Mouse (Mus musculus) C2C12 (cell line): ENCODE measurements around the gene 2010111I01Rik. TPM values are rescaled to one million over a fixed set of nuclear protein-coding genes. Genes with fewer than 3 reads are reported as not detected.

Experiments
- H3K27me3 ChIP-seq: one replicate; pipeline ENCODE4 v1.6.1; 2011; ENCODE audit not compliant: control insufficient read depth, insufficient read depth, insufficient read length
- H3K36me3 ChIP-seq: one replicate; pipeline ENCODE4 v1.6.1; 2011; ENCODE audit not compliant: control insufficient read depth, insufficient read depth
- H3K4me3 ChIP-seq: one replicate; pipeline ENCODE4 v1.5.1; 2011; ENCODE audit warnings: mild to moderate bottlenecking, control low read depth; ENCODE audit not compliant: poor library complexity, insufficient read depth, severe bottlenecking
- H3K79me2 ChIP-seq: one replicate; pipeline ENCODE4 v1.6.1; 2011; ENCODE audit not compliant: control insufficient read depth, insufficient read depth
- H3K79me3 ChIP-seq: one replicate; pipeline ENCODE4 v1.6.1; 2011; ENCODE audit warnings: low read depth, control low read depth
- H3ac ChIP-seq: one replicate; pipeline ENCODE3; 2011; ENCODE audit warnings: low read depth; ENCODE audit not compliant: control insufficient read depth, insufficient read length
- CEBPB ChIP-seq: IDR thresholded peaks from one replicate; pipeline ENCODE4 v1.6.1; 2011; ENCODE audit warnings: low read depth, mild to moderate bottlenecking, control low read depth, moderate library complexity
- CTCF ChIP-seq: IDR thresholded peaks from one replicate; pipeline ENCODE4 v1.5.1; 2011; ENCODE audit not compliant: control insufficient read depth, insufficient read depth, insufficient read length
- FOSL1 ChIP-seq: IDR thresholded peaks from one replicate; pipeline ENCODE4 v1.8.0; 2011; ENCODE audit warnings: mild to moderate bottlenecking, low read length; ENCODE audit not compliant: poor library complexity, insufficient read depth, severe bottlenecking
- MAX ChIP-seq: IDR thresholded peaks from one replicate; pipeline ENCODE4 v1.6.1; 2011; ENCODE audit warnings: mild to moderate bottlenecking, control low read depth
- MYOD1 ChIP-seq: IDR thresholded peaks from one replicate; pipeline ENCODE4 v1.6.1; 2011; ENCODE audit warnings: low read depth; ENCODE audit not compliant: control insufficient read depth, insufficient read length
- MYOG ChIP-seq: IDR thresholded peaks from one replicate; pipeline ENCODE4 v1.6.1; 2011; ENCODE audit not compliant: control insufficient read depth, insufficient read length; ENCODE audit errors: extremely low read depth
- USF1 ChIP-seq: IDR thresholded peaks from one replicate; pipeline ENCODE4 v1.6.1; 2011; ENCODE audit warnings: low read depth, mild to moderate bottlenecking, control low read depth, moderate library complexity
- polyA plus RNA-seq: library from polyadenylated mRNA; unstranded; fragments of >200 nt; fragmentation: generic; extraction: Trizol; gene quantifications from one replicate; pipeline ENCODE4 v1.2.1, GENCODE M21; 2012; ENCODE audit warnings: missing spikeins

2010111I01Rik gene
- polyA plus RNA-seq, 1 experiment = 91.7 TPM

GRCm38 (mm10) chr13:63241665-63242064 is 277.0 kb downstream of the 2010111I01Rik start:
- peaks cover 70% of the 10 kb centered on the region for H3K79me2 ChIP-seq
- no peak for TF ChIP-seq MYOD1
- TF ChIP-seq USF1 = no peak
- TF ChIP-seq MYOG = no peak
- no peak for TF ChIP-seq FOSL1
- no peak for TF ChIP-seq CEBPB
- TF ChIP-seq CTCF = no peak
- no peak for TF ChIP-seq MAX
- peaks cover 61% of the 10 kb centered on the region for H3K79me3 ChIP-seq
- no peaks in the 10 kb centered on the region for H3K27me3 ChIP-seq
- peaks cover 44% of the 10 kb centered on the region for H3K36me3 ChIP-seq
- H3K4me3 ChIP-seq = peak overlapping the region; percentile 78
- H3ac ChIP-seq = peak overlapping the region; percentile 47

GRCm38 (mm10) chr13:63242401-63243192 is 277.9 kb downstream of the 2010111I01Rik start:
- Histone ChIP-seq H3K27me3 (no peaks in the 10 kb centered on the region), H3ac (peak overlapping the region; percentile 75), H3K4me3 (peak overlapping the region; percentile 78), H3K36me3 (peaks cover 47% of the 10 kb centered on the region), H3K79me2 (peaks cover 79% of the 10 kb centered on the region), H3K79me3 (peaks cover 70% of the 10 kb centered on the region)
- no peak for TF ChIP-seq MAX
- TF ChIP-seq MYOD1 = no peak
- no peak for TF ChIP-seq FOSL1
- no peak for TF ChIP-seq CEBPB
- TF ChIP-seq CTCF = no peak
- no peak for TF ChIP-seq MYOG
- no peak for TF ChIP-seq USF1

GRCm38 (mm10) chr13:63243586-63243985 is 278.9 kb downstream of the 2010111I01Rik start:
- peaks cover 89% of the 10 kb centered on the region for H3K79me2 ChIP-seq
- peak overlapping the region; percentile 21 for H3K4me3 ChIP-seq
- no peaks in the 10 kb centered on the region for H3K27me3 ChIP-seq
- H3K79me3 ChIP-seq = peaks cover 80% of the 10 kb centered on the region
- no peak overlapping the region for H3ac ChIP-seq
- TF ChIP-seq MYOD1 (no peak), CEBPB (no peak), FOSL1 (peak; percentile 82)
- H3K36me3 ChIP-seq = peaks cover 57% of the 10 kb centered on the region

DNA sequence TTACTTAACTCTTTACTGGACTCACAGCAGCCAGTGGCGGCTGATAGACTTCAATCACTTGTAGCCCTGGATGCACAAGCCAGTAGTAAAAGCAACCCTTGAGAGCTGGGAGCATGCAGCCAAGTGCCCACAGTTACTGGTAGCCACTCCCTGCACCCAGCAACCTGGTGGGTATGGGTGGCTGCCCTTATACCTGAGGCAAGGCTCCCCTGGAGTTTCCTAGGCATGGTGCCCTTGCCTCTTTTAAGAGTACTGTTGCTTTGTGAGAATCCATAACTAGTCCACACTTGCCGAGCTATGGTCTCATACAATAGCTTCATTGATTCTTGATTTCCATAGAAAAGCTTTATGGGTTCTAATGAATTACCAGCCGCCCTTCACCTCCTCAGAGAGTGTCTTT is 279.7 kb downstream of the 2010111I01Rik start:
- Histone ChIP-seq H3K79me3 (peaks cover 88% of the 10 kb centered on the region), H3K4me3 (peak overlapping the region; percentile 21), H3K79me2 (peaks cover 97% of the 10 kb centered on the region), H3K36me3 (peaks cover 65% of the 10 kb centered on the region), H3ac (peak overlapping the region; percentile 38), H3K27me3 (no peaks in the 10 kb centered on the region)
- TF ChIP-seq USF1 (no peak), CTCF (no peak), CEBPB (no peak), MAX (no peak), MYOG (no peak), FOSL1 (no peak), MYOD1 (no peak)

- H3K36me3 ChIP-seq = peaks cover 66% of the 10 kb centered on the region
- peaks cover 95% of the 10 kb centered on the region for H3K79me3 ChIP-seq
- H3K4me3 ChIP-seq = no peak overlapping the region
- no peaks in the 10 kb centered on the region for H3K27me3 ChIP-seq
- peaks cover 100% of the 10 kb centered on the region for H3K79me2 ChIP-seq
- no peak overlapping the region for H3ac ChIP-seq
- TF ChIP-seq CTCF (no peak), MYOD1 (peak; percentile 97)
These were observed 280.5 kb downstream of the 2010111I01Rik start for GRCm38 (mm10) chr13:63245218-63245617.

DNA sequence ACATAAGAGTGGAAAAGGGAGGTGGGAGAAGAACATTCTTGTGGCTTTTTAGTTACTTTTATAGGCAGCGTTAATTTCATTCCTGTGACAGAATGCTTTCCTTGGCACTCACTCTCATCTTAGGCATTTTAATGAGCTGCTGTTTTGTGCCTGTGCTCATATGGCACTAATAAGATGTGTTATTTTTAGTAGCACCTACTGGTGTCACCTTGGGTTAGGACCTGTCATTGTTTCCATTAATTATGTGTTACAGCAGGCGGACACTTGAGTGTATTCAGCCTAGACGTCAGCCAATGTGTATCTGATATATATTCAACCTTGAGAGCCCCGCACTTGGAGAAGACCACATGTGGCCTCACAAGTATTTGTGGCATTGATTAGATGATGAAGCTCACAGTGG is 281.1 kb downstream of the 2010111I01Rik start:
- H3K79me3 ChIP-seq = peaks cover 95% of the 10 kb centered on the region
- TF ChIP-seq USF1 (no peak), MYOG (no peak), MAX (no peak), CEBPB (no peak), FOSL1 (no peak), CTCF (no peak), MYOD1 (no peak)
- H3ac ChIP-seq = no peak overlapping the region
- peaks cover 71% of the 10 kb centered on the region for H3K36me3 ChIP-seq
- no peaks in the 10 kb centered on the region for H3K27me3 ChIP-seq
- H3K4me3 ChIP-seq = no peak overlapping the region
- peaks cover 100% of the 10 kb centered on the region for H3K79me2 ChIP-seq
